Mouse (Mus musculus) liver, adult 2 months (tissue): ENCODE measurements around the gene Ifitm2. TPM values are rescaled to one million over a fixed set of nuclear protein-coding genes. Genes with fewer than 3 reads are reported as not detected.

ENCODE experiments used
- DNase-seq: peaks from one replicate; pipeline ENCODE4 v3.0.0-alpha.2; 2011; ENCODE audit warnings: low read depth, low spot score; ENCODE audit errors: extremely low read depth
- H3K27ac ChIP-seq: fragments of 200-500 bp; replicated peaks from 2 replicates; pipeline ENCODE4 v1.5.1; 2012; ENCODE audit warnings: low read depth, mild to moderate bottlenecking, control low read depth, inconsistent platforms, low read length; ENCODE audit not compliant: insufficient read depth
- H3K27me3 ChIP-seq: fragments of 200-500 bp; 2 replicates; pipeline ENCODE4 v1.6.1; 2012; ENCODE audit warnings: mild to moderate bottlenecking, moderate library complexity, low read length, inconsistent platforms; ENCODE audit not compliant: control insufficient read depth, insufficient read depth
- H3K36me3 ChIP-seq: fragments of 200-500 bp; 2 replicates; pipeline ENCODE4 v1.6.1; 2012; ENCODE audit warnings: low read length, inconsistent platforms; ENCODE audit not compliant: control insufficient read depth, insufficient read depth
- H3K4me1 ChIP-seq: fragments of 200-500 bp; 2 replicates; pipeline ENCODE4 v1.6.1; 2011; ENCODE audit warnings: low read length; ENCODE audit not compliant: control insufficient read depth, insufficient read depth
- H3K4me3 ChIP-seq: fragments of 200-500 bp; 2 replicates; pipeline ENCODE4 v1.5.1; 2011; ENCODE audit warnings: low read depth, mild to moderate bottlenecking, control low read depth, low read length, moderate library complexity; ENCODE audit not compliant: insufficient read depth
- H3K79me2 ChIP-seq: fragments of 200-500 bp; 2 replicates; pipeline ENCODE4 v1.6.1; 2012; ENCODE audit warnings: inconsistent platforms, mild to moderate bottlenecking, low read length, moderate library complexity; ENCODE audit not compliant: control insufficient read depth, insufficient read depth
- H3K9ac ChIP-seq: fragments of 200-500 bp; 2 replicates; pipeline ENCODE4 v1.6.1; 2012; ENCODE audit warnings: low read depth, mild to moderate bottlenecking, control low read depth, inconsistent platforms, low read length
- CTCF ChIP-seq: fragments of 200-500 bp; IDR thresholded peaks from 2 replicates; pipeline ENCODE4 v1.5.1; 2011; ENCODE audit warnings: low read depth, low read length, control low read depth
- POLR2A ChIP-seq: fragments of 200-500 bp; IDR thresholded peaks from 2 replicates; pipeline ENCODE4 v1.6.1; 2011; ENCODE audit warnings: low read length, control low read depth; ENCODE audit not compliant: insufficient read depth; ENCODE audit errors: extremely low read depth
- WGBS: fragments of 180-500 bp; shearing (Covaris S2); methylation state at CpG from one replicate; pipeline ENCODE4 v1.1.7; 2018; 5-methylcytosine and 5-hydroxymethylcytosine counted together
- polyA plus RNA-seq: library from polyadenylated mRNA; depleted of rRNA; stranded (reverse); fragments of >200 nt; gene quantifications from 2 replicates; pipeline ENCODE4 v1.2.3, GENCODE M21; 2012
- total RNA-seq: library from RNA; depleted of rRNA; stranded (reverse); fragments of >200 nt; gene quantifications from 2 replicates; pipeline ENCODE4 v1.2.3, GENCODE M21; 2014

Gene Ifitm2
- total and polyA plus RNA-seq, 2 experiments, result 270 to 1,028 TPM

DNA sequence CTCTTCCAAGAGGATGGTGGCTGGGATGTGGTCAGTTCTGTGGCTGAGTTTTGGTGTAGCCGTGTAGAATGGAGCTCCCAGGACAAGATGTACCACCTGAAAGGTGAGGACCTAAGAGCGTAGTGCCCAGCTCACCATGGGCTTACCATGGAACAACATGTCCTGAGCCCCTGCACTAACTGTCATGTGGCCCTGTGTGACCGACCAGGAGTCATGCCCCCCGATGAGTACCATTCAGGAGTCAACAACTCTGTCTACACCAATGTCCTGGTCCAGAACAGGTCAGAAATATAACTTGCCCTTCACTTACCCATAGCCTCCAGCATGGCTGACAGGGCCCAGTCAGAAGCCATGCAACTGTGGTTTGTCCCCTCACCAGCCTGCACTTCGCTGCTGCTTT lies 10.5 kb downstream of the Ifitm2 start:
- peaks cover 12% of the 10 kb centered on the region; the same call in 1 of the 2 replicates for H3K4me1 ChIP-seq
- WGBS, result 96% methylated on average over 5 of the region's 5 CpGs

DNA sequence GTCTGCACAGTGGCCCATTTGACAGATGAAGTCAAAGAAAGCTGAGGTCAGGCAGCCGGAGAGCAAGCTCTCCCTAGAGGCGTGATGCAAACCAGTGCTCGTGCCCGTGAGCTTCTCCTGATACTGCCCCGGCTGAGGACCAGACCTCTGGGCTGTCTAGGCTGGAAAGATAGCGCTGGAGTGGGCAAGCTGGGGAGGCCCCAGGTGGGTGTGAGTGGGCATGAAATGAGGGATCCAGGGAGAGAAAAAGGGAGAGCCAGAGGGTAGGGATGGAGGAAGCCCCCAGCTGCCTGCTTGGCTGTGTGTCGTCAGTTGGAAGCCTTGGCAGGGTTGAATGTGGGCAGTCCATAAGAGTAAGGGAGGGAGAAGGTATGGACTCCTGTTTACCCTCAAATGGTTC lies 11.6 kb downstream of the Ifitm2 start:
- DNase-seq, result no peak
- H3K9ac ChIP-seq, result no peak overlapping the region
- no peaks in the 10 kb centered on the region; the same call in 1 of the 2 replicates for H3K79me2 ChIP-seq
- 95% methylated on average over 7 of the region's 7 CpGs for WGBS
- no peak overlapping the region for H3K4me3 ChIP-seq
- no peak for TF ChIP-seq CTCF
- no peak for TF ChIP-seq POLR2A
- H3K36me3 ChIP-seq, result no peaks in the 10 kb centered on the region
- H3K27me3 ChIP-seq, result no peaks in the 10 kb centered on the region
- H3K4me1 ChIP-seq, result peaks cover 12% of the 10 kb centered on the region; the same call in 1 of the 2 replicates
- H3K27ac ChIP-seq, result no peak overlapping the region

More for the DNA sequence above, 10.5 kb downstream of the Ifitm2 start:
- H3K4me3 ChIP-seq, result no peak overlapping the region
- DNase-seq, result no peak
- H3K79me2 ChIP-seq, result no peaks in the 10 kb centered on the region; the same call in 1 of the 2 replicates
- no peak overlapping the region for H3K27ac ChIP-seq
- no peaks in the 10 kb centered on the region for H3K36me3 ChIP-seq
- no peak overlapping the region for H3K9ac ChIP-seq
- H3K27me3 ChIP-seq, result no peaks in the 10 kb centered on the region
- TF ChIP-seq POLR2A, result no peak
- TF ChIP-seq CTCF, result no peak

DNA sequence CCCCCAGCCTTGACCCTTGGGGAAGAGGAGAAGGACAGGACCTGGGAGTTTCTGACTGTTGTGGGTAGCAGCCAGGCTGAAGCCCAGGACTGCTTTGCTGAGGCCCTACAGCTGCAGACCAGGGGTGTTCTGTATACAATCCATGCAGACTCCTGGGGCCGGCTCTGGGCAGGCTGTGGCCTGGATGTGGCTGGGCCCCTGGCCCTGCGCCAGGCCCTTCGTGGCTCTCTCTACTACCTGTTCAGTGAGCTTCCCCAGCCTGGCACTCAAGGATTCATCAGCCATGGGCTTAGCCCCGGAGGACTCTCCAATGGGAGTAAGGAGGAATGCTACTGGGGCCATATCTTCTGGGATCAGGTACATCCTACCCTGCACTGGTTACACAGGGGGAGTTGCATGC lies 12.4 kb downstream of the Ifitm2 start:
- H3K4me1 ChIP-seq, result peaks cover 11% of the 10 kb centered on the region; the same call in 1 of the 2 replicates
- no peak for DNase-seq
- TF ChIP-seq CTCF (no peak), POLR2A (no peak)
- WGBS, result 63% methylated on average over 4 of the region's 4 CpGs
- no peaks in the 10 kb centered on the region for H3K36me3 ChIP-seq
- H3K79me2 ChIP-seq, result no peaks in the 10 kb centered on the region; the same call in 1 of the 2 replicates
- H3K27me3 ChIP-seq, result no peaks in the 10 kb centered on the region
- H3K9ac ChIP-seq, result peak overlapping the region; percentile 24
- peak overlapping the region; percentile 98 for H3K27ac ChIP-seq
- H3K4me3 ChIP-seq, result no peak overlapping the region; the same call in 1 of the 2 replicates

DNA sequence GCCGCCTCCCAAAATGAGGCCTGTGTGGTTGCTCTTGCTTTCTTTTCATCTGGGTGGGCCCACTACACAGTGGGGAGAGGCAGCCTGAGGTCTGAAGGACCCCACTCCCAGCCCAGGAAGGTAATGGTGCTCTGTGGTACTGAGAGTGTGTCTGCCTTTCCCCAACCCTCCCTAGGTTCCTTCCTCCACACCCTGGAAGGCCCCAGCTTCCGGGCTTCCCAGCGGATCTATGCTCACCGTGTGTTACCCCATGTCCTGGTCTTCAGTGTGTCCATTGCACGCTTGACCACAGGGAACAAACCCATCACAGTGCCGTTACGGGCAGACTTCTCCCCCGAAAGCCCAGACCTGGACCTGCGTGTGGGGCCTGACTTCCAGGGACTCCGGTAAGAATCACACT lies 13.0 kb downstream of the Ifitm2 start:
- Histone ChIP-seq H3K27ac (peak overlapping the region; percentile 98), H3K27me3 (no peaks in the 10 kb centered on the region), H3K4me3 (0 out of 2 replicates have a peak overlapping the region, but pooled peaks have one; percentile 11), H3K4me1 (peaks cover 11% of the 10 kb centered on the region; the same call in 1 of the 2 replicates), H3K9ac (peak overlapping the region; percentile 24), H3K36me3 (no peaks in the 10 kb centered on the region), H3K79me2 (no peaks in the 10 kb centered on the region; the same call in 1 of the 2 replicates)
- WGBS, result 83% methylated on average over 10 of the region's 10 CpGs
- TF ChIP-seq POLR2A, result no peak
- no peak for TF ChIP-seq CTCF
- DNase-seq, result no peak

DNA sequence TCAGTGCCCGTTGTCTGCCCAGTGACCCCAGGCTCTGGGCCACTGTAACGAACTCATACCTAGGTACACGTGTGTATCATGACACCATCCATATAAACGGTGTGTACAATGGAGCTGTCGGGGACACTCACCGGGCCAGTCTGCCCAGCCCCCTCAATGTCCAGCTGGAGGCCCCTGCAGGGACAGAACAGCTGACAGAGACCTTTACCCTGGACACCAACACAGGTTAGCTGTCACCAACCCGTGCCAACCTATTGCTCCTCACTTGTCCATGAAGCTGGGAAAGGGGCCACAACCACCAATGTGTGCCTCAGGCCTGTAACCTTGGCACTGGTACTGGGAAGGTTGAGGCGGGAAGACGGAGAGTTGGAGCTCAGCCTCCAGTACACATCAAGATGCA lies 13.4 kb downstream of the Ifitm2 start:
- 3% methylated on average over 9 of the region's 9 CpGs for WGBS
- Histone ChIP-seq H3K9ac (peak overlapping the region; percentile 92), H3K4me3 (peak overlapping the region; percentile 65), H3K27ac (peak overlapping the region; percentile 98), H3K79me2 (no peaks in the 10 kb centered on the region; the same call in 1 of the 2 replicates), H3K4me1 (peaks cover 7% of the 10 kb centered on the region; the same call in 1 of the 2 replicates), H3K27me3 (no peaks in the 10 kb centered on the region), H3K36me3 (no peaks in the 10 kb centered on the region)
- peak; percentile 91 for DNase-seq
- TF ChIP-seq POLR2A (no peak), CTCF (no peak)

DNA sequence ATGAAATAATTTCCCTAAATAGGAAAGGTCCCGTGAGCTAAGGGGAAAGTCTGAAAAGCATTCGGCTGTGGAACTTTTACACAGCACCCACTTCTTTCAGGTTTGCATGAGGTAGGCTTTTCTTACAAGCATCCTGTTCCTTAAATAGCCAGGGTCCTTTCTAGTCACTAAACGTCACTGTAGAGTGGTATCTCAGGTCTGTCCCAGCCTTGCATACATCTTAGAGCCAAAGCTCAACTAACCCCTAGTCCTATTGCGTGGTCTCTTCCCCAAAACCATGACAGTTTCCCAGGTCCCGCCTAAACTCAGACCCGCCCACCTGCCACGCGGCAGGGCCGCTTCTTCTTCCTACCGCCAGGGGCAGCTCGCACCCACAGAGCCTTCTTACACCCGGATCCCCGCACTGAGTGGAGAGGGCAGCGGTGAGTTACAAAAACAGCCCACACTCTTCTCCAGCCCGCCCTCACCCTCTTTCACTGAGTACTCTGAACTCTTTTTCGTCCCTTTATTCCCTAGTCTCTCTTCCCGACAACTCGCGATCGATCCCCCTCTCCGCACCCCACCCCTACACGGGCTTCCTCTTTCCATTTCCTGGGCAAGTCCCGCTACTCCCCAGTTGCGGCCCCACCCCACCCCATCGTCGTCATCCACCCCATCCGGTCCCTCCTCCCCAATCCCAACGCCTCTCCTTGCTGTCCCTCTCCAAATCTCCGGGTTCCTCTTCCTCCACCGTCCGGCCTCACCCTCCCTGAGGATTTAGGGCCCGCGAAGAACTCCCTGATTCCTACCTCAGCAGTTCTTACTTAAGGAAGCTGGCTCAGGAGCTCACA lies 14.3 kb downstream of the Ifitm2 start, which contains the start of gene Pgghg:
Pgghg (plus strand) TSS at position 170 of the 830 bp plus-strand sequence.
- 1% methylated on average over 33 of the region's 33 CpGs for WGBS
- TF ChIP-seq POLR2A (peak; percentile 91), CTCF (peak; percentile 94)
- Histone ChIP-seq H3K4me3 (peak within 1 kb of the TSS; percentile 65), H3K27ac (peak within 1 kb of the TSS; percentile 100), H3K27me3 (no peaks in the 10 kb centered on the region), H3K36me3 (no peaks in the 10 kb centered on the region), H3K79me2 (no peaks in the 10 kb centered on the region; the same call in 1 of the 2 replicates), H3K4me1 (peaks cover 5% of the 10 kb centered on the region; the same call in 1 of the 2 replicates), H3K9ac (peak within 1 kb of the TSS; percentile 93)
- peak; percentile 90 for DNase-seq
